Mouse (Mus musculus): Measurements from ENCODE around the gene Krtap24-1.

Krtap24-1 gene

GRCm38 (mm10) chr16:88611922-88612321, at the start of gene Krtap24-1:
Krtap24-1 (minus strand) TSS chr16:88612279.
- DNase-seq = no peak

- no peak for DNase-seq
Observed at GRCm38 (mm10) chr16:88657426-88657825, 45.3 kb upstream of the Krtap24-1 start.

- DNase-seq = no peak
Observed at GRCm38 (mm10) chr16:88651952-88652351, 39.9 kb upstream of the Krtap24-1 start.

GRCm38 (mm10) chr16:88651082-88651481, 39.0 kb upstream of the Krtap24-1 start:
- no peak for DNase-seq

- no peak for DNase-seq
Observed at GRCm38 (mm10) chr16:88647358-88647846, 35.3 kb upstream of the Krtap24-1 start, which contains the start of gene Krtap26-1. Krtap26-1 (minus strand) TSS chr16:88647796.

- no peak for DNase-seq
Observed at GRCm38 (mm10) chr16:88646366-88647111, 34.5 kb upstream of the Krtap24-1 start.

GRCm38 (mm10) chr16:88640053-88640452, 28.0 kb upstream of the Krtap24-1 start:
- no peak for DNase-seq

- no peak for DNase-seq
Observed at GRCm38 (mm10) chr16:88635142-88635541, 23.1 kb upstream of the Krtap24-1 start.

- DNase-seq = no peak
Observed at GRCm38 (mm10) chr16:88631474-88631873, 19.4 kb upstream of the Krtap24-1 start.

- no peak for DNase-seq
Observed at GRCm38 (mm10) chr16:88627566-88627965, 15.5 kb upstream of the Krtap24-1 start, which contains the start of gene 2310079G19Rik. 2310079G19Rik (minus strand) TSS chr16:88627666.

- DNase-seq = no peak
Observed at GRCm38 (mm10) chr16:88612712-88613111, 633 bp upstream of the Krtap24-1 start.

GRCm38 (mm10) chr16:88604570-88604969, 7.5 kb downstream of the Krtap24-1 start:
- no peak for DNase-seq

GRCm38 (mm10) chr16:88602464-88602863, 9.6 kb downstream of the Krtap24-1 start:
- no peak for DNase-seq

GRCm38 (mm10) chr16:88600303-88600702, 11.8 kb downstream of the Krtap24-1 start:
- no peak for DNase-seq

- DNase-seq = no peak
Observed at GRCm38 (mm10) chr16:88599504-88600237, 12.4 kb downstream of the Krtap24-1 start.

GRCm38 (mm10) chr16:88592758-88593157, 19.3 kb downstream of the Krtap24-1 start:
- DNase-seq = no peak

- no peak for DNase-seq
Observed at GRCm38 (mm10) chr16:88583338-88583737, 28.7 kb downstream of the Krtap24-1 start.

GRCm38 (mm10) chr16:88575885-88576679, 36.0 kb downstream of the Krtap24-1 start:
- DNase-seq = no peak

- no peak for DNase-seq
Observed at GRCm38 (mm10) chr16:88572904-88573404, 39.1 kb downstream of the Krtap24-1 start.

- no peak for DNase-seq
Observed at GRCm38 (mm10) chr16:88570136-88570535, 41.9 kb downstream of the Krtap24-1 start.

GRCm38 (mm10) chr16:88569732-88570131, 42.3 kb downstream of the Krtap24-1 start:
- no peak for DNase-seq

- no peak for DNase-seq
Observed at GRCm38 (mm10) chr16:88569096-88569495, 43.0 kb downstream of the Krtap24-1 start.

Measured in thymus, postnatal 4 days (tissue).